Mouse (Mus musculus): ENCODE measurements around the gene Mob3a. TPM values are rescaled to one million over a fixed set of nuclear protein-coding genes. Genes with fewer than 3 reads are reported as not detected.
A peak's percentile ranks its signal among the peaks of the same experiment; 100 is the strongest.

The Mob3a gene
- total and polyA plus RNA-seq, 2 experiments from 2014 or later: 44.9 to 75.1 TPM

- no peak overlapping the region for H3K9ac ChIP-seq (replicated peaks; ENCODE audit: low read length, poor library complexity, severe bottlenecking)
- no peak for TF ChIP-seq CTCF (IDR thresholded peaks at IDR 0.05)
- H3K9me3 ChIP-seq (ENCODE audit: low read length): no peaks in the 10 kb centered on the region
- no peak overlapping the region for H3K4me2 ChIP-seq (ENCODE audit: low read depth, low read length, poor library complexity, severe bottlenecking)
- DNase-seq (ENCODE audit: low spot score): no peak
- WGBS: 100% methylated on average over 1 of the region's 1 CpGs
- peaks cover 36% of the 10 kb centered on the region for H3K36me3 ChIP-seq (ENCODE audit: insufficient read depth, low read length)
- no peak for ATAC-seq (ENCODE audit: low FRiP score)
- no peaks in the 10 kb centered on the region for H3K4me1 ChIP-seq (ENCODE audit: insufficient read depth, low read length)
- no peaks in the 10 kb centered on the region for H3K27me3 ChIP-seq (ENCODE audit: insufficient read depth, low read length)
- H3K27ac ChIP-seq (ENCODE audit: low read depth, low read length): no peak overlapping the region
- H3K4me3 ChIP-seq (ENCODE audit: low read depth, low read length): no peak overlapping the region
Measured at GRCm38 (mm10) chr10:80683647-80684046, 18.1 kb downstream of the Mob3a start.

DNA sequence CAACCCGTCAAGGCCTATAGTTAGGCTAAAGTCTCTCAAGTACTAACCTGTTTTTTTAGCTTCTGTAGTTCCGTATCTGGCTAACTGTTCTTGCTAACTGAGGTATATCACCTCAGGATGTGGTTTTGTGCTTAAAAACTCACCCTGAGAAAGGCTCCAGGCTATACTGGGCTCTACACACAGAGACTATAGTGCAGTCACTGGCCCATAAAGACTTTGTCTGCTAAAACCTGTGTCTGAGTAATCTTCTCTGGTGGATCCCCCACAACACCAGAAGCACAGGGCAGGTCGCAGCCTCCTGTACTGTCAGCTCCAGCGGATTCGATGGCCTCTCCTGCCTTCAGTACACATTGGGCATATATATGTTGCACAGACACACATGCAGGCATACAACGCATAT is 19.8 kb downstream of the Mob3a start:
- TF ChIP-seq CTCF (IDR thresholded peaks at IDR 0.05): no peak
- peaks cover 7% of the 10 kb centered on the region; the same call in 1 of the 2 replicates for H3K4me1 ChIP-seq (ENCODE audit: insufficient read depth, low read length)
- ATAC-seq (ENCODE audit: low FRiP score) (no peak), DNase-seq (ENCODE audit: low spot score) (no peak)
- no peaks in the 10 kb centered on the region for H3K9me3 ChIP-seq (ENCODE audit: low read length)
- no peaks in the 10 kb centered on the region for H3K27me3 ChIP-seq (ENCODE audit: insufficient read depth, low read length)
- WGBS: 95% methylated on average over 6 of the region's 6 CpGs
- no peak overlapping the region for H3K9ac ChIP-seq (replicated peaks; ENCODE audit: low read length, poor library complexity, severe bottlenecking)
- no peak overlapping the region for H3K27ac ChIP-seq (ENCODE audit: low read depth, low read length)
- peaks cover 32% of the 10 kb centered on the region for H3K36me3 ChIP-seq (ENCODE audit: insufficient read depth, low read length)
- H3K4me3 ChIP-seq (ENCODE audit: low read depth, low read length): no peak overlapping the region
- H3K4me2 ChIP-seq (ENCODE audit: low read depth, low read length, poor library complexity, severe bottlenecking): no peak overlapping the region

DNA sequence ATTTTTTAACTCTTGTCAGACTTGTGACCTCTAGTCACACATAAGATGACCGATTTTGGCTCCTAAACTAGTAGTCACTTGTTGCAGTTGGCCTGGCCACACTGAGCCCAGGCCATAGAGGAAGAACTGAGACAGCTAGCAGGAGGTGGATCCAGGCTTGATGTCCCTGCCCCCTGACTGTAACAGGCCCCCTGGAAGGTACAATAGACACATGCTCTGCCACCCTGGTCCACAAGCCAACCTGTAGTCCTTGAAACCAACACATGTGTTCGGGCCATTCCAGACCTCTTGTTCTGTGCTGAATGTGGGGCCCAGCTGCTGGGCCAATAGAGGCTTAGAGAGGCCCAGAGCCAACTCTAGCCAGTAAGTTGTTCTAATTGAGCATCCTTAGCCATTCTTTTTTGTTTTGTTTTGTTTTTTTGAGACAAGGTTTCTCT is 21.5 kb downstream of the Mob3a start:
- no peak overlapping the region for H3K4me3 ChIP-seq (ENCODE audit: low read depth, low read length)
- no peak overlapping the region for H3K9ac ChIP-seq (replicated peaks; ENCODE audit: low read length, poor library complexity, severe bottlenecking)
- H3K4me2 ChIP-seq (ENCODE audit: low read depth, low read length, poor library complexity, severe bottlenecking): no peak overlapping the region
- DNase-seq (ENCODE audit: low spot score) (no peak), ATAC-seq (ENCODE audit: low FRiP score) (no peak)
- no peaks in the 10 kb centered on the region for H3K9me3 ChIP-seq (ENCODE audit: low read length)
- H3K4me1 ChIP-seq (ENCODE audit: insufficient read depth, low read length): peaks cover 7% of the 10 kb centered on the region; the same call in 1 of the 2 replicates
- H3K36me3 ChIP-seq (ENCODE audit: insufficient read depth, low read length): peaks cover 16% of the 10 kb centered on the region
- WGBS: 76% methylated on average over 2 of the region's 2 CpGs
- no peaks in the 10 kb centered on the region for H3K27me3 ChIP-seq (ENCODE audit: insufficient read depth, low read length)
- no peak overlapping the region for H3K27ac ChIP-seq (ENCODE audit: low read depth, low read length)
- TF ChIP-seq CTCF (IDR thresholded peaks at IDR 0.05): no peak

GRCm38 (mm10) chr10:80679556-80680259 is 22.1 kb downstream of the Mob3a start:
- H3K9me3 ChIP-seq (ENCODE audit: low read length): no peaks in the 10 kb centered on the region
- H3K36me3 ChIP-seq (ENCODE audit: insufficient read depth, low read length): peaks cover 12% of the 10 kb centered on the region; the same call in 1 of the 2 replicates
- no peak overlapping the region for H3K4me3 ChIP-seq (ENCODE audit: low read depth, low read length)
- no peak overlapping the region for H3K9ac ChIP-seq (replicated peaks; ENCODE audit: low read length, poor library complexity, severe bottlenecking)
- TF ChIP-seq CTCF (IDR thresholded peaks at IDR 0.05): no peak
- ATAC-seq (ENCODE audit: low FRiP score): no peak
- no peaks in the 10 kb centered on the region for H3K27me3 ChIP-seq (ENCODE audit: insufficient read depth, low read length)
- H3K4me2 ChIP-seq (ENCODE audit: low read depth, low read length, poor library complexity, severe bottlenecking): no peak overlapping the region
- WGBS: 58% methylated on average over 9 of the region's 9 CpGs
- peaks cover 11% of the 10 kb centered on the region for H3K4me1 ChIP-seq (ENCODE audit: insufficient read depth, low read length)
- H3K27ac ChIP-seq (ENCODE audit: low read depth, low read length): no peak overlapping the region
- DNase-seq (ENCODE audit: low spot score): no peak

GRCm38 (mm10) chr10:80678601-80679377 is 23.0 kb downstream of the Mob3a start:
- H3K4me1 ChIP-seq (ENCODE audit: insufficient read depth, low read length): peaks cover 21% of the 10 kb centered on the region
- peak overlapping the region; percentile 97 for H3K27ac ChIP-seq (ENCODE audit: low read depth, low read length)
- H3K36me3 ChIP-seq (ENCODE audit: insufficient read depth, low read length): peaks cover 6% of the 10 kb centered on the region; the same call in 1 of the 2 replicates
- WGBS: 60% methylated on average over 8 of the region's 10 CpGs
- H3K27me3 ChIP-seq (ENCODE audit: insufficient read depth, low read length): no peaks in the 10 kb centered on the region
- H3K9me3 ChIP-seq (ENCODE audit: low read length): no peaks in the 10 kb centered on the region
- no peak for TF ChIP-seq CTCF (IDR thresholded peaks at IDR 0.05)
- DNase-seq (ENCODE audit: low spot score) (no peak), ATAC-seq (ENCODE audit: low FRiP score) (no peak)
- no peak overlapping the region for H3K4me3 ChIP-seq (ENCODE audit: low read depth, low read length)
- H3K9ac ChIP-seq (replicated peaks; ENCODE audit: low read length, poor library complexity, severe bottlenecking): no peak overlapping the region
- H3K4me2 ChIP-seq (ENCODE audit: low read depth, low read length, poor library complexity, severe bottlenecking): no peak overlapping the region

DNA sequence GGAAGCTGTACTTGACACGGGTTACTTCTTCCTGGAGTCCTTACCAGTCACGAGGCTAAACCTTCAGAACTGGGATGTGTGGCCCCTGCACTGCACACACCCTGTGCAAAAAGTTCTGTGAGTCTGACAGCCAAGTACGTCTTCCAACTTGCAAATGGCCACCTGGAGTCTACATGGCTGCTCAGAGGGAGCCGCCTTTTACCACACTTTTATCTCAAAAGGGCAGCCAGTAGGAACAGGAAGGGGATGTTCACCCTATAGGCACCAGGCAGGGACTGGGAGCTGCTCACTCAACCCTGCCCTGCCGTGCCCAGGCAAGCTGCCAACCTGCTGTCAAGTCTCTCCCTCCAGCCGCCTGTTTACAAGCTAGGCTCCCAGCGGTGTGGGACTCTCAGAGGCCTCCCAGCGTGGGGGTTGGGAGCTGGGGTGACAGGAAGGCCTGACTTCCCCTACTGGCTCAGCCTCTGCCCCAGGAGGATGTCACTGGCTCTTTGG is 23.8 kb downstream of the Mob3a start, which contains the start of gene Mknk2:
Mknk2 (minus strand) TSS at position 171 of the 495 bp plus-strand sequence.
- WGBS: 19% methylated on average over 8 of the region's 8 CpGs
- peak within 1 kb of the TSS; percentile 71 for H3K9ac ChIP-seq (replicated peaks; ENCODE audit: low read length, poor library complexity, severe bottlenecking)
- H3K9me3 ChIP-seq (ENCODE audit: low read length): no peaks in the 10 kb centered on the region
- no peaks in the 10 kb centered on the region for H3K27me3 ChIP-seq (ENCODE audit: insufficient read depth, low read length)
- no peak for ATAC-seq (ENCODE audit: low FRiP score)
- TF ChIP-seq CTCF (IDR thresholded peaks at IDR 0.05): no peak
- peak within 1 kb of the TSS; percentile 97 for H3K27ac ChIP-seq (ENCODE audit: low read depth, low read length)
- peak within 1 kb of the TSS; percentile 96 for H3K4me3 ChIP-seq (ENCODE audit: low read depth, low read length)
- H3K36me3 ChIP-seq (ENCODE audit: insufficient read depth, low read length): no peaks in the 10 kb centered on the region
- peaks cover 22% of the 10 kb centered on the region for H3K4me1 ChIP-seq (ENCODE audit: insufficient read depth, low read length)
- DNase-seq (ENCODE audit: low spot score): peak; percentile 88
- H3K4me2 ChIP-seq (ENCODE audit: low read depth, low read length, poor library complexity, severe bottlenecking): peak within 1 kb of the TSS; percentile 88
